ENCODE assay signal across 14 mouse cellular contexts in the genomic region with DNA sequence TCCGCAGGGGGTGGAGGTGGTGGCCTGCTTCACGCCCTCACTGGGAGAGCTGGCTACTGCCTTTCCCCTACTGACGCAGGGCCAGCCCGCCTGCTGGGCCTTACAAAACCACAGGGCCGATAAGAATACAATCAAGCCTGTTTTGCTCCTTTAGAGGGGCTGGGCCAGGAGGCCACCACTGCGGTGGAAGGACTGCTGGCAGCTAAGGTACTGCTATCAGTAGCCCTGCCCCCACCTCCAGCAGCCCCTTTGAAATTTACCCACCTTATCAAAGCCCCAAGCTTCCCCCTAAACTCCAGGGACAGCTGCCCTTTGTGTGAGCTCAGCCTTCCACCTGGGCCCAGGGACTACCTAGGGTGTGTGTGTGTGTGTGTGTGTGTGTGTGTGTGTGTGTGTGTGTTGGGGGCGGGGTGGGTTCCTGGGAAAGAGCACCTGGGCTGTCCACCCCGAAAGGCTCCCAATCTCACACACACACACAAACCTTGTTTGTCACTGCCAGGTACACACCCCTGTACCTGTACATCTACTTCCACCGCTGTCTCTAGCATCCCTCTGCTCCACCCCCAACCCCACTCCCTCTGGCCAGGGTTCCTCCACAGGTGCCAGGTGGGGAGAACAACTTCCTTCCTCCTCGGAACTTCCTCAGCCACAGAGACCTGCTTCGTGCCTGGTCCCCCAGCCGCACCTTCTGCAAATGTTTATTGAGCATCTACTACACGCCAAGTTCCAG. TPM values are rescaled to one million over a fixed set of nuclear protein-coding genes. Genes with fewer than 3 reads are reported as not detected.
DNase-seq lines count a peak whose midpoint lies in the region; ATAC-seq lines count a peak whose summit lies in the region.
"Had no signal": no experiment of that assay in that cellular context is flagged by ENCODE, and none has a peak within 500 bp of the region (broad histone marks: within the 10 kb centered on the region; RNA-seq: fewer than 3 reads in every experiment).

No protein-coding gene starts in this region.

- ATAC-seq in kidney, embryonic 14.5 days (ENCODE audit: low FRiP score, low TSS enrichment), result no peak
- ATAC-seq in common myeloid progenitor, adult 5-6 weeks (replicated peaks; ENCODE audit: low read depth, poor library complexity, severe bottlenecking), result peak; percentile 37
- peak; percentile 71 for ATAC-seq in intestine, embryonic 16.5 days
- ATAC-seq in megakaryocyte progenitor cell, adult 5-6 weeks (replicated peaks; ENCODE audit: poor library complexity), result peak; percentile 78

- H3K36me3 ChIP-seq in kidney, embryonic 14.5 days (ENCODE audit: control insufficient read depth, insufficient read depth, low read length), result no peaks in the 10 kb centered on the region
- H3K36me3 ChIP-seq in intestine, embryonic 16.5 days (ENCODE audit: control insufficient read depth, insufficient read depth, low read length), result no peaks in the 10 kb centered on the region
- H3K36me3 ChIP-seq: kidney, embryonic 15.5 days had no signal

- H3K4me2 ChIP-seq in kidney, embryonic 14.5 days (replicated peaks; ENCODE audit: low read depth, low read length), result no peak overlapping the region
- no peak overlapping the region for H3K4me2 ChIP-seq in intestine, embryonic 16.5 days (ENCODE audit: low read depth, low read length)
- H3K4me2 ChIP-seq: kidney, embryonic 15.5 days had no signal

- no peaks in the 10 kb centered on the region for H3K4me1 ChIP-seq in kidney, embryonic 14.5 days (ENCODE audit: control insufficient read depth, insufficient read depth, low read length)
- H3K4me1 ChIP-seq in intestine, embryonic 16.5 days (ENCODE audit: control insufficient read depth, insufficient read depth, low read length), result 0 out of 2 replicates have a peak, but pooled peaks cover 5% of the 10 kb centered on the region
- H3K4me1 ChIP-seq: kidney, embryonic 15.5 days had no signal

- WGBS in kidney, embryonic 14.5 days, result 33% methylated on average over 13 of the region's 13 CpGs
- 19% methylated on average over 13 of the region's 13 CpGs for WGBS in intestine, embryonic 16.5 days

- no peak for DNase-seq in kidney, adult 11 months
- no peak for DNase-seq in frontal cortex, postnatal 36 days (ENCODE audit: low spot score in 2 of 2)
- DNase-seq in embryo, embryonic 11 days, result no peak
- no peak for DNase-seq in lung, postnatal 36 days
- DNase-seq: cerebellum, adult 18-20 months; heart, adult 2 months; lung, adult 2 months; thymus, postnatal 4 days had no signal

- H3K27me3 ChIP-seq in kidney, embryonic 14.5 days (ENCODE audit: control insufficient read depth, insufficient read depth, low read length), result no peaks in the 10 kb centered on the region
- H3K27me3 ChIP-seq in intestine, embryonic 16.5 days (replicated peaks; ENCODE audit: control insufficient read depth, insufficient read depth, low read length), result no peaks in the 10 kb centered on the region
- H3K27me3 ChIP-seq: kidney, embryonic 15.5 days had no signal

- H3K9me3 ChIP-seq in kidney, embryonic 14.5 days (ENCODE audit: control insufficient read depth, low read length), result no peaks in the 10 kb centered on the region
- H3K9me3 ChIP-seq in intestine, embryonic 16.5 days (ENCODE audit: control insufficient read depth, low read length), result no peaks in the 10 kb centered on the region
- H3K9me3 ChIP-seq: kidney, embryonic 15.5 days had no signal

- H3K9ac ChIP-seq in kidney, embryonic 14.5 days (ENCODE audit: low read depth, low read length), result 0 out of 2 replicates have a peak overlapping the region, but pooled peaks have one; percentile 12
- 0 out of 2 replicates have a peak overlapping the region, but pooled peaks have one; percentile 24 for H3K9ac ChIP-seq in intestine, embryonic 16.5 days (ENCODE audit: low read depth, low read length)
- H3K9ac ChIP-seq: kidney, embryonic 15.5 days had no signal

- no peak overlapping the region for H3K4me3 ChIP-seq in kidney, embryonic 14.5 days (ENCODE audit: low read length)
- H3K4me3 ChIP-seq in intestine, embryonic 16.5 days (ENCODE audit: low read length), result no peak overlapping the region
- H3K4me3 ChIP-seq: heart, adult 2 months; kidney, embryonic 15.5 days had no signal

- no peak overlapping the region for H3K27ac ChIP-seq in kidney, embryonic 14.5 days (ENCODE audit: low read depth, low read length)
- peak overlapping the region; percentile 41; the same call in 1 of the 2 replicates for H3K27ac ChIP-seq in intestine, embryonic 16.5 days (ENCODE audit: low read length)
- H3K27ac ChIP-seq: heart, adult 2 months; kidney, embryonic 15.5 days had no signal

RNA-seq across cellular contexts. Expression of gene Spdef, which starts 5.8 kb away (rescaled TPM):
- 0.19 and 0.20 TPM in 2 replicates for polyA plus RNA-seq in kidney, embryonic 14.5 days (2014; fragmentation: Nextera tagmentation; extraction: Ambion mirVana)
- total RNA-seq in common myeloid progenitor, adult 5-6 weeks (2017), result not detected in 2 replicates
- polyA plus RNA-seq in intestine, embryonic 16.5 days (2015; fragmentation: Nextera tagmentation; extraction: Ambion mirVana), result 20.0 and 21.9 TPM in 2 replicates
- total RNA-seq in megakaryocyte progenitor cell, adult 5-6 weeks (2015), result not detected in 2 replicates
- not detected in 2 replicates for total RNA-seq in megakaryocyte progenitor cell, adult 5-6 weeks (2017)
- total RNA-seq: heart, adult 2 months had no signal
- polyA plus RNA-seq: hindbrain, embryonic 11.5 days had no signal
